Mouse (Mus musculus) heart, postnatal 14 days (tissue): ENCODE measurements at regions not wholly inside any gene's neighbourhood (a gene's known extent, or its start where the extent isn't known, plus 50 kb on each side); places are given as distances from the start of the nearest gene placed in this dataset.
"Not testable (repeated sequence)": the region's sequence is repeated elsewhere in the genome, so short reads cannot be mapped to it uniquely, and the experiment has no call there.

ENCODE experiments used
- DNase-seq, 2 experiments: peaks; one replicate each; pipeline ENCODE4 v3.0.0; 2021 to 2022
- intact Hi-C: fragments of 180-260 bp; cut with DNase I; formaldehyde crosslinking; loops from one replicate; pipeline ENCODE4 v1.15.1; 2025

DNA sequence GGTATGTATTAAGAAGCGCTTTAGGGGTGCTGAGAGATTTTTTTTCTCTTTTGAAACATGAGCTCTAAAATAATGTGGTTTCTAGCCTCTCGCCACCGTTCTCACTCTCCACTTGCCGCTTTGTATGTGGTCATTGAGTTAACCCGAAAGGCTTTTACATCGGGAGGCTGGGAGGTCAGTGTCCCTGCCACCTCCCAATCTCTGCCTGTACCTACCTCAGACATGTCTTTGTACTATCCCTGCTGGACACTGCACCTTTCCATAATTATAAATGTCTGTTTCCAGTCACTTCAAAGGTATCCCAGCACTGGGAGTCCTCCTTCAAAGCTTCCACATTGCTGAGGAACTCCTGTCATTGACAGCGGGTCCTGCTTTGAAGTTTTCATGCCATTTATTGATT lies 347.6 kb upstream of the Tbc1d2b start:
- DNase-seq: no peak
- intact Hi-C loops: no loop called here

DNA sequence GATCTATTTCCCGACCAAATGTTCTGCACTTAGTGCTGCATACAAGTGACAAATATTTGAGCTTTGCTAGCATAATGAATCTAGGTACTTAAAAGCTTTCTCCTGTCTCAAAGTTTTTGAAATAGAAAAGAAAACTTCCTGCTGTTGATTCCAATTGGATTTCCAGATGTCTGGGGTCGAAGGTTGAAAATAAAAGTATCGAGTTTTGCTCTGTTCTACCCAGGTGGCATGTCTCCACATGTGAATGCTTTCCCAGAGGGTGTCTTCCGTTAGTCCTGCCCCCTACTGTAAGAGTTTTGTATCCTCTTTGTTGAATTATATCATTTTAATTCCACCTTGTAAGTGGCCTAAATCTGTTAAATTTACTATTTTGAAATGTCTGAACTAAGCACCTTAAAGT lies 327.3 kb upstream of the Tbc1d2b start:
- DNase-seq: no peak
- intact Hi-C loops: no loop called here

DNA sequence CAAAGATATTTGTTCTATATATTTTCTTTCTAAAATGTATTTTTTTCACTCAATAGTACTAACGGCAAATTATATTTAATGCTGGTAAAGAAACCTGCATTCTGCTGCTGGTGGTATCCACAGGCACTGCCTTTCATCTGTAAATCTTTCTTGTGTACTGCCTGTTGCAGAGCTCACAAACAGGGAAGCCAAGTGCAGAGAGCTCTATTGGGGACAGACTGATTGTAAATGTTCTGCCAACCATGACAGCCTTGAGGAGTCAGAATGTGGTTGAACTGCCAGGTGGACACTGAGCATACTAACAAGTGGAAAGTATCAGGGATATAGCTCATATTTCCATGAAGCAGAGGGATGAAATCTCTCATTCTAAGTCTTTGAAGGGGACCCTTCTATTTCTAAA lies 286.1 kb upstream of the Tbc1d2b start:
- DNase-seq: no peak
- intact Hi-C loops: no loop called here

DNA sequence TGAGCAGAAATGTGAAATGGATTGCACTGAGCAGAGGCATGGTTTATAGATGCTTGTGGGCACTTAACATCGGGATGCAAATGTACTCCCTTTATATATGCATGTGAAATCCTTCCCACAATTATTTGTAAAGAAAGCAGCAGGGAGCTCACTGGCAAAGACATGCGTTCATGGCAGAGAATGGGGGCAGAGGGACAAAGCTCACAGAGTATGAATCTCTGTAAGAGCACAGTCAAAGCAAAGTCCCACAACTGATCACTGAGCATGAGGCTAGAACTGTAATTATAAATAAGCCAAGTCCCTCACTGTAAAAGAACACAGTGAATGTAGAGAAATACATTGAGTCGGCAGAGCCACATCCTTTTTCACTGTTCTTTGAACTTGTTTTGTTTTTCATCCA lies 285.6 kb upstream of the Tbc1d2b start:
- intact Hi-C loops: no loop called here
- DNase-seq: no peak

DNA sequence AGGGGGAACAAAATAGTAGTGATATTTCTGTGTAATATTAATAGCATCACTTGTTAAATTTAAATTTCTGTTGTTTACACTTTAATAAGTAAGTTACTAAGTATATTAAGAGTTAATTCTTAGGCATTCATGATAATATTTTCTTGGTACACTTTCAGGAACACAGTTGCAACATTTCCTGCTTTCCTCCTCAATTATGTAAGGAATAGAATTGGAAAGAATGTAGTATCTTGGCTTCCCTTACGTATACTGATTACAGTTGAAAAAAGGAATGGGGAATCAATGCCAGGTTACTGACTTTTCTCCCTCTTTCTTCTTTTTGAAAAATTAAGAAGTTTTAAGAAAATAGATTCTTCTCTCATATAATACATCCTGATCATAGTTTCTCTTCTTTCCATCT lies 277.3 kb upstream of the Tbc1d2b start:
- no peak for DNase-seq
- intact Hi-C loops: no loop called here

DNA sequence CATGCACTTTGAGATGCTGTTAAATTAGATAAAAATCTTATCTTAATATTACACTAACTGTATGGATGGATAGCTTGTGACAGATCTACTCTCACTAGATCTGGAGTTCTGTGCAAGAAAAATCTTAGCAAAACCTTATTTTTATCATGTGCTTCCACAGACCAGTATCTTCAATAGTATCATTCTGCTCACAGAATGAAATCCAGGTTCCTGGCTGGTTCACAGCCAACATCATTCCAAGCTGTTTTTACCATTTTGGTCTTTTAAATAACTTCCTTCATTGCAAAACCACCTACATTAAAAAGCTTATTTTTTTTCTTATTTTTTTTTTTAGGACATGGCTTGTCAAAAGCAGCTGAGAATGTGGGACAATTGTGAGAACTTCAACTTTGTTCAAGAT lies 276.1 kb upstream of the Tbc1d2b start:
- no peak for DNase-seq
- intact Hi-C loops: no loop called here

DNA sequence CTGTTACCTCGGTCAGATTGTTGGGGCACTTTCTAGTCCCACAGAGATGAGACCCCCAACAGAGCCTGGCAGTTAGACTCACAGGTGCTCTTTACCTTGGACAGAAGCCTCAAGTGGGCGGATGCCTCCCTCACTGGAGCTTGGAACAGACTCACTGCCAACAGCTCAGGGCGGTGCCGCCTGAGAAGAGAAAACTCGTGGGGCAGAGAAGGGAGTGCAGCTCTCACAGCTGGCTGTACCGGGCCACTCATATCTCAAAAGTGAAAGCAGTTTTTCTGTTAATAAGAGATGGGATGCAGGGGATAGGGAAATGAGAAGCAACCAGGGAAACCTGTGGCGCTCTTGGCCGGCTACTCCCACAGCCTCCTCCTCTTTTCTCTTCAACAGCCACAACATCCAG lies 267.1 kb upstream of the Tbc1d2b start:
- peak in 1 of 2 experiments; percentile 4 for DNase-seq
- intact Hi-C loops: not testable (repeated sequence)

DNA sequence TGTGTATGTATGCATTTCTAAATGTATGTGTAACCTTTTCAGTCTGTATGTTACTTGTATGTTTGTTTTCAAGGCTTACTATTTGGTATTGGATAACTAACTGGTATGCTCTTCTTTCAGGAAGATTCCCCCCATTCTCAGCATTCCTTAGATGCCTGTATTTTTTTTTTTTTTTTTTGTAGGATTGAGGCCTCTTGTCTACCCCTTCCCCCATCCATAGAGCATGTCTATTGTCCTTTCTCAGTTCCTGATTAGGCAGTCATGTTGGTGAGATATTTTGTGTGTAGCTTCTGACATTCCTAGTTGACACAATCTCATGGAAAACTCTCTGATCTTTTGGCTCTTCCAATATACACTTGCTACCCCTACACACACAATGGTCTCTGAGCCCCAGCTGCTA lies 262.8 kb upstream of the Tbc1d2b start:
- DNase-seq: no peak
- intact Hi-C loops: no loop called here

DNA sequence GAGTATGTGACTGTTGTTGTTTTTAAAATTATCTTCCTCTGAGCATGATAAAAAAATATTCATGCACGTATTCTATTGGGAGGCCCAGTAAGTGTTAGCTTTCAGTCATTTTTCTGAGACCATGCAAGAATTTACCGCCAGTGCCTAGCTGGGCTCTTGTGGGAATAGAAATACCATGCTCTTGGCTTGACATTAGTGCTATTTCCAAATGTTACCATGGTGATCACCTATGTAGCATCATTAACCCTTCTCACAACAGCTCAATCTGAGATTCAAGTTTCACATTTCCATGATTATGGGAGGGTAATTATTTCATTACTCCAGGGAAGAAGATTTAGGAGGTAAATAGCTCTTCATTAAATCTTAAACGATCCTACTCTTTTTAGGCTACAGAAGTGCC lies 250.6 kb upstream of the Tbc1d2b start:
- DNase-seq: no peak
- intact Hi-C loops: no loop called here

DNA sequence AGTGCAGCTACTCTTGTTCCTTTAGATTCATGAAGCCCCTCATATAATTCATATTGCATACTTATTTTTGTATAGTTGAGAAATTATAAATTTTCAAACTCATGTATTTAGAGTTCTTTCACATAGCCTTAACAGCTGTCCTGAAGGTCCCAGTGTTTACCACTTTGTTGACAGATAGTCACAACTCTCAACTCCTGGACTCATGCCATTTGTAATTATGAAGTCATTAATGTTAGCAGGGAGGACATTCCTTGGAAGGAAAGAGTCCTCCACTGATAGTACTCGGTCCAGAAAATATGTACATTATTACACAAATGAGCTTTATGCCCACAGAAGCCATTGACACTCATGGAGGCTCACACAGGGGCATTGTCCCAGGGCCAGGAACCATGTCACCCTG lies 224.3 kb upstream of the Tbc1d2b start:
- no peak for DNase-seq

DNA sequence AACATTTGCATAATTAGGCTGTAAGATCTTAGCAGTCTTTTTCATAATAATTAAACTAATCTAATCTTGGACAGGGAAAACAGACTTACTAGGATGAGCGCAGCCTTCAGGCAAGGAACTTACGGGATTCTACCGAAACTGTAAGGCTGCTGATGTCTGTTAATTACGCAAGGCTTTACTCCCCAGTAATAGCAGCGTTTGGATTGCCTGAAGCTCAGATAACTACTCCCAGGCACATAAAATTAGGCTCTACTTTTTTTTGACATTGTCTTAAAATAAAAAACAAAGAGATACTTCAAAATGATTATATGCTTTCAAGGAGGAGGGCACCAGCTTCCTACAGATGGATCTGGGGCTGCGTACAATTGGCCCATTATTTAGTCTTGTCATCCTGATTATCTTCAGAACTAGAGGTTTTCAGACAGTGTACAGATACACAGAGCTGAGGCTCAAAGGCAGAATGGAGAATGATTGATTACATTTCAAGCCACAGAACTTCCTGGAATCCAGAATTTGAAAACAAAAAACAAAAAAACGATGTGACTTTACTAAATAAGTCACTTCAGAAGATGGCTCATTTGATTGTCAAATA lies 220.1 kb upstream of the Tbc1d2b start:
- no peak for DNase-seq
- intact Hi-C loops: no loop called here

More for the DNA sequence above, 224.3 kb upstream of the Tbc1d2b start:
- intact Hi-C loops: no loop called here

DNA sequence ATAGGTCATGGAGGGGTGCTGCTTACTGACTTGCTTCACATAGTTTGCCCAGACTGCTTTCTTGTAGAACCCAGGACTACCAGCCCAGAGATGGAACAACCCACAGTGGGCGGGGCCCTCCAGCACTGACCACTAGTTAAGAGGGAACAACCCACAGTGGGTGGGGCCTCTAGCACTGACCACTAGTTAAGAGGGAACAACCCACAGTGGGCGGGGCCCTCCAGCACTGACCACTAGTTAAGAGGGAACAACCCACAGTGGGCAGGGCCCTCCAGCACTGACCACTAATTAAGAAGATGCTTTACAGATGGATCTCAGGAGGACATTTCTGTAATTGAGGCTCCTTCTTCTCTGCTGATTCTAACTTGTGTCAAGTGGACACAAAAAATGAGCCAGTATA lies 180.0 kb upstream of the Tbc1d2b start:
- intact Hi-C loops: no loop called here

DNA sequence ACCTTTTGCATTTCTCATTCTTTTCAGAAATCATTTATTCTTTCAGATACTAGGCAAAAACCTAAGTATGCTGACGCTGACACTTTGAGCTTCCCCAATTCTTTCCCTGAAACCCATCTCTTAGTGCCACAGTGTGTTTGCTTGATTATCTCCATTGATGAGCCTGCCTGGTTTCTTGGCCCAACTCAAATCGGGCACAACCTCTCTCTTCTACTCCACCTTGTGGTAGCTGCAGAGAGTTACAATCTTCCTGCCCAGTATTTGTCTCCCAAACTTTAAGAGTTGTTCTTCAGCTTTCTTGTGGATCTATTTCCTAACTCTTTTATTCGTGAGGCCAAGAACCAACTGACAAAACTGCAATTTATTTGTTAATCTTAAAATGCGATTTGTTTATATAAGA lies 176.4 kb upstream of the Tbc1d2b start:
- peak in 1 of 2 experiments; percentile 13 for DNase-seq

More for the DNA sequence above, 180.0 kb upstream of the Tbc1d2b start:
- no peak for DNase-seq

DNA sequence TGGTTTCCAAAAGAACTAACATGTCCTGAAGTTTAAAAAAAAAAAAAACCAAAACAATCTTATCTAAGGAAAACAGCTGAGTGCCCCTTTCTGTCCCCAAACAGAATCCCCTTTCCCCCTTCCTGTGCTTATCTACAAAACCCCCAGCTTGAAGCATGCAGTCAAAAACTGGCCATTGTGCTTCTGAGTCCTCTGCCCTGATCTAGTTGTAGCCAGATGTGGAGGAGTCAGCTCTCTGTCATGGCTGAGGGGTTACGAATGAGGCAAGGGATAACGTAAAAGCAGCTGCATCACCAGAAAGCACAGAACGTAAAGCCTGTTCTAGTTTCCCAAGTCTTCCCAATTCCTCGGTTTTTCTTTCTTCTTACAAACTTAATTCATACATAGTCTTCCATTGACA lies 164.3 kb upstream of the Tbc1d2b start:
- no peak for DNase-seq
- intact Hi-C loops: no loop called here

More for the DNA sequence above, 176.4 kb upstream of the Tbc1d2b start:
- intact Hi-C loops: loop anchor here (1.0 kb wide), 1 partner anchor 241 kb away; no protein-coding TSS in a partner anchor

DNA sequence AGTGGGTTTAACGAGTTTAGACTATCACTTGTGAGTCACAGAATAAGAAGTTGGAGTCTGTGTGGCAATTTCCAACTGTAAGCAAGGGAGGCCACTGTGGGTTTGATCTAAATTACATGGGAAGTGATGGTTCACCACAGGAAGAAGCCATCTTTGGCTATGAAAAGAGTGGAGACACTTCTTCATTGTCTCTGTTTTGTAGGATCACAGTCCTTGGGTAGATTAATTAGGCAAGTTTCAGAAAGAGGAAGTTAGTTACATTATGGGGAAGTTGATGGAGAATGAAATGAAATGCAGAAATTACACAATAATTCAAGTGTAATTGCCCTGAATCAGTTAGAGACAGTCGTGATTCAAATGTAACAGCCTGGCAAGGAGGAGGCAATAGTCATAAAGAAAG lies 160.3 kb upstream of the Tbc1d2b start:
- intact Hi-C loops: no loop called here

DNA sequence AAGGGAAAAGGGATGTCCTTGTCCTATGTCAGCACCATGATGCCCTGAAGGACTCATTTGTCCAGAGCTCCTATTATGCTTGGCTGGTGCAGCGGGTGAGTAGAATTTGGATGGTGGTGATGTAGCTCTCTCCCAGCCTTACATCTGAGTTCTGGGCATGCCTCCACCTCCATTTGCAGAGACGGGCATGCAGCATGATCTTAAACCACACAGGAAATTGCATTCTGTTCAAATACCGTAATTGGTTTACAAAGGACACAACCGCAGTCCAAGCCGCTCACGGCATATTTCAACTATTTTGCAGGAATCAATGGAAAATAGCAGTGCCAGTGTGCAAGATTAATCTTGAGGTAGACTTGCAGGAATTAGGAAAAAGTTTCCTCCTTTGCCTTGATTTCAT lies 151.1 kb upstream of the Tbc1d2b start:
- no peak for DNase-seq
- intact Hi-C loops: no loop called here

More for the DNA sequence above, 160.3 kb upstream of the Tbc1d2b start:
- no peak for DNase-seq

DNA sequence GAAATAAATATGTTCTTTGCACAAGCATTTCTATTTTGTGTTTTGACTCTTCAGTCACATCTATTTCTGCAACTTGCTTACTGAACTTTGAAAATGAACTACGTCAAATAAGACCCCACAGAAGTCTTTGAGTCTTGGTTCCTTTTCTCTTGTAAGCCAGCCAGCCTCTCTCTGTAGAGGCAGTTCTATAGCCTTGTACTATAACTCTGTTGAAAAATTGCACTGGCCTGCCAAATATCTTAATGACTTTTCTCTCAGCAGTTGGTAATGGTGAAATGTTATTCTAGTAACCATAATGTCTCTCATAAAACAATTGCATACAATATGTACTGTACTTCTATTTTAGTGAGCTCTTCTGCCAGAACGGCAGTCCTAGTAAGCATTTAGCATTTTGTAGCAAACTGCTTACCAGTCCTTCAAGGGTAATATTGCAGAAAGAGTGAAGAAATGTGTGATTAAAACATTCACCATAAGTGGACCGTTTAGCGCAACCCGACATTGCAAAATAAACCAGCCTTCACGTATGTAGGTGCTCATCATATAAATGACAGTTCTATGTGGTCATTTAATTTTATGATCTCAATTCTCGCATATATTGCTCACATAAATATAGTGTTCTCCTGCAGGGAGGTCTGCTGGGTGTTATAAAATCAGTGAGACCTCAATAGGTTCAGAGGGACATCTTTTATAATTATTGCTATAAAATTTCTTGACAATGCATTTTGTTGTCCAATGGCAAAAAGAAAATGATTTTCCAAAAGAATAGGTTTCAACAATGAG lies 149.3 kb upstream of the Tbc1d2b start:
- intact Hi-C loops: no loop called here
- no peak for DNase-seq

DNA sequence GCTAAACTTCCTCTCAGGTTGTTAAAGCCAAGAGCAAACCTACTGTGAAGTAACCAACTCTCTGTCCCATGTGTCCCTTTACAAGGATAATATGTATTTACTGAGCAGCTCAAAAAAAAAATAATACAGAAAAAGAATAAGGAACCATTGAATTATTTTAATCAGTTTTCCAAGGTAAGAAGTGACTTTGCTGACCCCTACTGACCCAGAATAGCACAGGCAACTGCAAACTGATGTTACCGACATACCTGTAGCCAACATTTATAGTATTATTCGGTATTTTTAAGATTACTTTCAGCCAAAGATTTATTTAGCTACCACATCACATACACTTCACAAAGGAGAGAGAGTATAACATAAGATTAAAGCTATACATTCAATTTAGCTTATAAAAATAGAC lies 138.2 kb upstream of the Tbc1d2b start:
- intact Hi-C loops: loop anchor here (1.0 kb wide), 1 partner anchor 200 kb away; no protein-coding TSS in a partner anchor
- DNase-seq: no peak

DNA sequence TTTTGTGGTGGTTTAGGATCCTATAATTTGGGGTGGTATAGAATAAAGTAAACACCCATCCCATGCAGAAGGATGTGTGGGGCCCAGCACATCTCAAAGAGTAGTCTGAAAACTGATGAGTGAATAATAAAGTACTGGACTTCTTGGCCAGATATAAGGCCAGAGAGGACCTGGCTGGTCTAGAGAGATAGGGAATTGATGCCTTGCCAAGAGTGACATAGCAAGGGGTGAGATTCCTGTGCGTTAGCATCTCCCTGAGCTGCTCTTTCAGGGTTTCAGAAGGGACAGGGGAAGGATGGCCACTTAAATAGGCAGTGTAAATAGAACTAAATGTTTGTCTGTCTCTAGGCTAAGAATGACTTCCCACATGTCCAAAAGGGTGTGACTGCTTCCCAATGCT lies 137.0 kb upstream of the Tbc1d2b start:
- no peak for DNase-seq
- intact Hi-C loops: no loop called here

DNA sequence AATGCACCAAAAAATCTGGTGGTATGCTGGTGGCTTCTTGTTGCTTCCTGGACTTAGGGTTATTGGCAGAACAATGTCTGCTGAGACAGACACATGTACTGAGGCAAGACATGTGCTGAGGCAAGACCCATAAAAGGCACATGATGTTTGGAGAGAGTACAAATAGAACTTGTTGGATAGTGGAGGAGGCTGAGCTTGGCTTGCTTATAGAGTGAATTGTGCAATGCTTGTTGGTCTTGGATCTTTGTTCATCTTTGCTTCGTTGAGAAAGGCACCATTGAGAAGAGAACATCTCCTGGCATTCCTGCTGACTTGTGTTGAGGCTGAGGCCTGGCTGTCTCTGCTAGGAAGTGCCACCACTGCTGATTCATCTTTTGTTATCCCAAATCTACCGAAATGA lies 117.8 kb upstream of the Tbc1d2b start:
- DNase-seq: no peak
- intact Hi-C loops: no loop called here

DNA sequence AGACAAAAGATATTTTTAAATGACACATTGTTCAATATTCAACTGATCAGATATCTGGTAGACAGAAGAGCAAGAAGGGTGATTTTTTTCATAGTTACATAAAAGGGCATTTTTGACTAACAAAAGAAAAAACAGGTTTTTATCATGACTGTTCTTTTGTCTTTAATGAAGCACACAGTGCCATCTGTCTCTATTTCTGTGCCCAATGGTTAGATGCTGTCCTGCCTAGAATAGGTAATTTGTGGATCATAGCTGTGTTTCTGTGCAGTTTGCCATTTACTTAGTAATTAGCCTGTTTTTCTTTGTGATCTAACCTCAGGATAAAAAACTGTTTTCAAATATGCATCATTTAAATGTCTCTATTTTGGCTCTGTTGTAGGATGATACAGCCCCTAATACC lies 114.4 kb upstream of the Tbc1d2b start:
- intact Hi-C loops: no loop called here
- DNase-seq: no peak

DNA sequence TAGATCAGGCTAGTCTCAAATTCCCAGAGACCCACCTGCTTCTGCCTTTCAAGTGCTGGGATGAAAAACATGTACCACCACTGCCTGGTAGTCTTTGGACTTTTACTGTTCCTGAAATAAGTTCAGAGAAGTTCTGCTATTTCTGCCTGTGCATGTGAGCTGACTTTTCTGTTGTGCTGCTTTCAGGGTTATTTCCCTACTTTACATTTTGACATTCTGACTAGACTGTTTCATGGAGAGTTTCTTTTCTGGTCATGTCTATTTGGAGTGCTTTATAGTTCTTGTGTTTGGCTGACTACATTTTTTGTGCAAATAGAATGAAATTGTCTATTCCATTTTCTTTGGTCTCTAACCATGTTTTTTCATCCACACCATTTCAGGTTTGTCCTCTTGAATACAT lies 109.5 kb upstream of the Tbc1d2b start:
- intact Hi-C loops: no loop called here
- no peak for DNase-seq
